Mouse (Mus musculus): ENCODE results near the gene Kif18b. TPM values are rescaled to one million over a fixed set of nuclear protein-coding genes. Genes with fewer than 3 reads are reported as not detected.

The Kif18b gene
- polyA plus RNA-seq, 1 experiment from 2014 or later = 10.3 TPM

GRCm38 (mm10) chr11:102930672-102931071, 5.7 kb upstream of the Kif18b start:
- no peak overlapping the region for H3K4me2 ChIP-seq
- no peak overlapping the region for H3K4me3 ChIP-seq
- ATAC-seq = no peak
- H3K9ac ChIP-seq = no peak overlapping the region
- H3K27ac ChIP-seq = no peak overlapping the region
- H3K27me3 ChIP-seq = no peaks in the 10 kb centered on the region
- 94% methylated on average over 10 of the region's 10 CpGs for WGBS
- H3K36me3 ChIP-seq (ENCODE audit: poor library complexity, severe bottlenecking) = no peaks in the 10 kb centered on the region
- H3K4me1 ChIP-seq = no peaks in the 10 kb centered on the region
- H3K9me3 ChIP-seq (replicated peaks) = no peaks in the 10 kb centered on the region

GRCm38 (mm10) chr11:102925351-102925717, 410 bp upstream of the Kif18b start:
- H3K4me2 ChIP-seq = peak overlapping the region; percentile 76
- peak overlapping the region; percentile 57 for H3K9ac ChIP-seq
- WGBS = 2% methylated on average over 10 of the region's 10 CpGs
- H3K27me3 ChIP-seq = no peaks in the 10 kb centered on the region
- peaks cover 6% of the 10 kb centered on the region; the same call in 1 of the 2 replicates for H3K36me3 ChIP-seq (ENCODE audit: poor library complexity, severe bottlenecking)
- H3K9me3 ChIP-seq (replicated peaks) = no peaks in the 10 kb centered on the region
- H3K27ac ChIP-seq = peak overlapping the region; percentile 90
- H3K4me3 ChIP-seq = peak overlapping the region; percentile 77
- peaks cover 37% of the 10 kb centered on the region for H3K4me1 ChIP-seq
- no peak; the same call in 1 of the 2 replicates for ATAC-seq

- no peak overlapping the region for H3K4me3 ChIP-seq
- ATAC-seq = no peak
- H3K27ac ChIP-seq = peak overlapping the region; percentile 6; the same call in 1 of the 2 replicates
- H3K9me3 ChIP-seq (replicated peaks) = no peaks in the 10 kb centered on the region
- no peaks in the 10 kb centered on the region for H3K27me3 ChIP-seq
- peaks cover 6% of the 10 kb centered on the region; the same call in 1 of the 2 replicates for H3K36me3 ChIP-seq (ENCODE audit: poor library complexity, severe bottlenecking)
- H3K4me1 ChIP-seq = peaks cover 37% of the 10 kb centered on the region
- H3K9ac ChIP-seq = peak overlapping the region; percentile 40; the same call in 1 of the 2 replicates
- 74% methylated on average over 6 of the region's 6 CpGs for WGBS
- H3K4me2 ChIP-seq = no peak overlapping the region
These were observed 3.4 kb downstream of the Kif18b start for GRCm38 (mm10) chr11:102921491-102921890.

GRCm38 (mm10) chr11:102918077-102918476, 6.8 kb downstream of the Kif18b start:
- Histone ChIP-seq H3K27ac (no peak overlapping the region), H3K9me3 (replicated peaks) (no peaks in the 10 kb centered on the region), H3K9ac (no peak overlapping the region), H3K4me2 (no peak overlapping the region), H3K27me3 (no peaks in the 10 kb centered on the region), H3K4me1 (peaks cover 19% of the 10 kb centered on the region), H3K4me3 (no peak overlapping the region), H3K36me3 (ENCODE audit: poor library complexity, severe bottlenecking) (peaks cover 39% of the 10 kb centered on the region)
- WGBS = 94% methylated on average over 4 of the region's 4 CpGs
- ATAC-seq = no peak

GRCm38 (mm10) chr11:102915380-102915779, 9.5 kb downstream of the Kif18b start:
- ATAC-seq = no peak
- Histone ChIP-seq H3K4me2 (no peak overlapping the region), H3K4me1 (no peaks in the 10 kb centered on the region), H3K9me3 (replicated peaks) (no peaks in the 10 kb centered on the region), H3K27ac (no peak overlapping the region), H3K9ac (no peak overlapping the region), H3K4me3 (no peak overlapping the region), H3K27me3 (no peaks in the 10 kb centered on the region), H3K36me3 (ENCODE audit: poor library complexity, severe bottlenecking) (peaks cover 57% of the 10 kb centered on the region)
- 91% methylated on average over 9 of the region's 9 CpGs for WGBS

GRCm38 (mm10) chr11:102911376-102911775, 13.5 kb downstream of the Kif18b start:
- Histone ChIP-seq H3K4me2 (no peak overlapping the region), H3K4me1 (no peaks in the 10 kb centered on the region), H3K9me3 (replicated peaks) (no peaks in the 10 kb centered on the region), H3K36me3 (ENCODE audit: poor library complexity, severe bottlenecking) (peaks cover 97% of the 10 kb centered on the region), H3K27me3 (no peaks in the 10 kb centered on the region), H3K4me3 (no peak overlapping the region), H3K9ac (no peak overlapping the region), H3K27ac (no peak overlapping the region)
- ATAC-seq = no peak
- WGBS = 73% methylated on average over 7 of the region's 7 CpGs

GRCm38 (mm10) chr11:102903654-102904053, 21.3 kb downstream of the Kif18b start:
- Histone ChIP-seq H3K27me3 (no peaks in the 10 kb centered on the region), H3K36me3 (ENCODE audit: poor library complexity, severe bottlenecking) (peaks cover 42% of the 10 kb centered on the region), H3K9ac (no peak overlapping the region), H3K4me3 (no peak overlapping the region), H3K9me3 (replicated peaks) (no peaks in the 10 kb centered on the region), H3K4me1 (0 out of 2 replicates have a peak, but pooled peaks cover 8% of the 10 kb centered on the region), H3K27ac (no peak overlapping the region), H3K4me2 (no peak overlapping the region)
- no peak for ATAC-seq
- 89% methylated on average over 7 of the region's 7 CpGs for WGBS

GRCm38 (mm10) chr11:102902107-102902506, 22.8 kb downstream of the Kif18b start:
- no peaks in the 10 kb centered on the region for H3K9me3 ChIP-seq (replicated peaks)
- ATAC-seq = no peak
- H3K27ac ChIP-seq = no peak overlapping the region
- H3K4me3 ChIP-seq = no peak overlapping the region
- peaks cover 26% of the 10 kb centered on the region for H3K36me3 ChIP-seq (ENCODE audit: poor library complexity, severe bottlenecking)
- H3K4me1 ChIP-seq = 0 out of 2 replicates have a peak, but pooled peaks cover 14% of the 10 kb centered on the region
- H3K4me2 ChIP-seq = no peak overlapping the region
- H3K27me3 ChIP-seq = 0 out of 2 replicates have a peak, but pooled peaks cover 1% of the 10 kb centered on the region
- WGBS = 75% methylated on average over 5 of the region's 5 CpGs
- H3K9ac ChIP-seq = no peak overlapping the region

GRCm38 (mm10) chr11:102901199-102901598, 23.7 kb downstream of the Kif18b start:
- Histone ChIP-seq H3K36me3 (ENCODE audit: poor library complexity, severe bottlenecking) (peaks cover 17% of the 10 kb centered on the region), H3K9ac (no peak overlapping the region), H3K27me3 (peaks cover 8% of the 10 kb centered on the region; the same call in 1 of the 2 replicates), H3K4me3 (no peak overlapping the region), H3K4me1 (0 out of 2 replicates have a peak, but pooled peaks cover 14% of the 10 kb centered on the region), H3K9me3 (replicated peaks) (no peaks in the 10 kb centered on the region), H3K27ac (no peak overlapping the region), H3K4me2 (no peak overlapping the region)
- WGBS = 67% methylated on average over 4 of the region's 4 CpGs
- ATAC-seq = 0 out of 2 replicates have a peak, but pooled peaks have one; percentile 17

GRCm38 (mm10) chr11:102900763-102901162, 24.2 kb downstream of the Kif18b start, which contains the start of gene Gfap:
Gene Gfap, minus strand, starts transcription at chr11:102900912.
- H3K9ac ChIP-seq = no peak within 1 kb of the TSS
- H3K36me3 ChIP-seq (ENCODE audit: poor library complexity, severe bottlenecking) = peaks cover 13% of the 10 kb centered on the region
- H3K27ac ChIP-seq = no peak within 1 kb of the TSS
- H3K4me1 ChIP-seq = 0 out of 2 replicates have a peak, but pooled peaks cover 14% of the 10 kb centered on the region
- peak; percentile 50 for ATAC-seq
- no peaks in the 10 kb centered on the region for H3K9me3 ChIP-seq (replicated peaks)
- no peak within 1 kb of the TSS for H3K4me3 ChIP-seq
- H3K4me2 ChIP-seq = no peak within 1 kb of the TSS
- peaks cover 11% of the 10 kb centered on the region; the same call in 1 of the 2 replicates for H3K27me3 ChIP-seq
- 15% methylated on average over 7 of the region's 7 CpGs for WGBS

- peaks cover 9% of the 10 kb centered on the region for H3K4me1 ChIP-seq
- WGBS = 64% methylated on average over 9 of the region's 9 CpGs
- ATAC-seq = peak; percentile 64; the same call in 1 of the 2 replicates
- H3K27me3 ChIP-seq = peaks cover 34% of the 10 kb centered on the region
- no peak overlapping the region for H3K4me2 ChIP-seq
- H3K9ac ChIP-seq = peak overlapping the region; percentile 21; the same call in 1 of the 2 replicates
- no peak overlapping the region; the same call in 1 of the 2 replicates for H3K27ac ChIP-seq
- no peaks in the 10 kb centered on the region for H3K9me3 ChIP-seq (replicated peaks)
- no peaks in the 10 kb centered on the region for H3K36me3 ChIP-seq (ENCODE audit: poor library complexity, severe bottlenecking)
- H3K4me3 ChIP-seq = no peak overlapping the region
These were observed 26.5 kb downstream of the Kif18b start for GRCm38 (mm10) chr11:102898408-102898807.

GRCm38 (mm10) chr11:102896641-102897040, 28.3 kb downstream of the Kif18b start:
- H3K9me3 ChIP-seq (replicated peaks) = no peaks in the 10 kb centered on the region
- H3K9ac ChIP-seq = 0 out of 2 replicates have a peak overlapping the region, but pooled peaks have one; percentile 3
- no peak overlapping the region for H3K4me2 ChIP-seq
- no peak overlapping the region for H3K4me3 ChIP-seq
- 82% methylated on average over 20 of the region's 20 CpGs for WGBS
- no peak for ATAC-seq
- no peak overlapping the region for H3K27ac ChIP-seq
- H3K4me1 ChIP-seq = peaks cover 15% of the 10 kb centered on the region
- H3K36me3 ChIP-seq (ENCODE audit: poor library complexity, severe bottlenecking) = no peaks in the 10 kb centered on the region
- peaks cover 49% of the 10 kb centered on the region for H3K27me3 ChIP-seq

- no peaks in the 10 kb centered on the region for H3K36me3 ChIP-seq (ENCODE audit: poor library complexity, severe bottlenecking)
- no peak overlapping the region for H3K4me2 ChIP-seq
- 0 out of 2 replicates have a peak overlapping the region, but pooled peaks have one; percentile 21 for H3K9ac ChIP-seq
- H3K4me1 ChIP-seq = peaks cover 15% of the 10 kb centered on the region
- no peak for ATAC-seq
- peaks cover 57% of the 10 kb centered on the region for H3K27me3 ChIP-seq
- H3K4me3 ChIP-seq = no peak overlapping the region
- 85% methylated on average over 9 of the region's 9 CpGs for WGBS
- H3K9me3 ChIP-seq (replicated peaks) = no peaks in the 10 kb centered on the region
- H3K27ac ChIP-seq = no peak overlapping the region
These were observed 29.1 kb downstream of the Kif18b start for GRCm38 (mm10) chr11:102895779-102896178.

All from forebrain, embryonic 13.5 days (tissue).